Mouse (Mus musculus) neural tube, embryonic 14.5 days (tissue): ENCODE data around the gene Fstl4. TPM values are rescaled to one million over a fixed set of nuclear protein-coding genes. Genes with fewer than 3 reads are reported as not detected.

Experiments used
- ATAC-seq: fragments of 200-750 bp; cut with Nextera tagmentation; 2 replicates; pipeline ENCODE4 v1.8.0; 2017; ENCODE audit warnings: low read depth, mild to moderate bottlenecking, moderate TSS enrichment, moderate library complexity
- H3K27ac ChIP-seq: fragments of 300-500 bp; sonication (generic); 2 replicates; pipeline ENCODE4 v1.5.1; 2014; ENCODE audit warnings: low read depth, mild to moderate bottlenecking, control low read depth, low read length, moderate library complexity, mixed read lengths
- H3K27me3 ChIP-seq: fragments of 300-500 bp; sonication (generic); 2 replicates; pipeline ENCODE4 v1.6.1; 2014; ENCODE audit warnings: low read length; ENCODE audit not compliant: control insufficient read depth, insufficient read depth
- H3K36me3 ChIP-seq: fragments of 300-500 bp; sonication (generic); 2 replicates; pipeline ENCODE4 v1.6.1; 2014; ENCODE audit warnings: low read length, mixed read lengths; ENCODE audit not compliant: control insufficient read depth, insufficient read depth
- H3K4me1 ChIP-seq: fragments of 300-500 bp; sonication (generic); 2 replicates; pipeline ENCODE4 v1.6.1; 2014; ENCODE audit warnings: low read length; ENCODE audit not compliant: control insufficient read depth, insufficient read depth
- H3K4me2 ChIP-seq: fragments of 300-500 bp; sonication (generic); 2 replicates; pipeline ENCODE4 v1.6.1; 2014; ENCODE audit warnings: mild to moderate bottlenecking, low read depth, low read length, control low read depth
- H3K4me3 ChIP-seq: fragments of 300-500 bp; sonication (generic); 2 replicates; pipeline ENCODE4 v1.5.1; 2014; ENCODE audit warnings: low read depth, low read length, control low read depth, mixed read lengths
- H3K9ac ChIP-seq: fragments of 300-500 bp; sonication (generic); replicated peaks from 2 replicates; pipeline ENCODE4 v1.6.1; 2014; ENCODE audit warnings: low read depth, mild to moderate bottlenecking, control low read depth, low read length, mixed read lengths
- H3K9me3 ChIP-seq: fragments of 300-500 bp; sonication (generic); 2 replicates; pipeline ENCODE4 v1.6.1; 2016; ENCODE audit warnings: low read length; ENCODE audit not compliant: control insufficient read depth
- WGBS: fragments of 180-500 bp; shearing (Covaris S2); extraction: QIAGEN DNeasy Blood & Tissue Kit; methylation state at CpG from one replicate; pipeline ENCODE4 v1.1.7; 2014; 5-methylcytosine and 5-hydroxymethylcytosine counted together
- polyA plus RNA-seq: library from polyadenylated mRNA; unstranded; fragments of >200 nt; fragmentation: Nextera tagmentation; extraction: Ambion mirVana; gene quantifications from 2 replicates; pipeline ENCODE4 v1.2.1, GENCODE M21; 2014

The Fstl4 gene
- polyA plus RNA-seq, 1 experiment from 2014 or later = 14.3 TPM

DNA sequence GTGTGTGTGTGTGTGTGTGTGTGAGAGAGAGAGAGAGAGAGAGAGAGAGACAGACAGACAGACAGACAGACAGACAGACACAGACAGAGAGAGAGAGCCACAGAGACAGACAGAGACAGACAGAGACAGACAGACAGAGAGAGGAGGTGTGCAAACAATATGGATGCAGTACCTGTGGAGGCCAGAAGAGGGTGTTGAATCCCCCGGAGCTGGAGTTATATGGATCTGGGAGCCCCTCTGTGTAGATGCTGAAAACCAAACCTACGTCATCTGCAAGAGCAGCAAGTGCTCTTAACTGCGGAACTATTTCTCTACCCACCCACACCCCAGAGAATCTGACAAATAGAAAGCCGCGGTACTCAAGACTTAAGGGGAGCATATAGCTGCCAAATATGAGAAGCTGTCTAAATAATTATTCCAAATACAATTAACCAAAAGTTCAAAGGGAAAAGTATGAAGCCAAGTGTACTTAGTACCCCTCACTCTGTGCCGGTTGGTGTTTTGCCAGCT, 247.6 kb downstream of the Fstl4 start:
- H3K36me3 ChIP-seq = no peaks in the 10 kb centered on the region
- no peak overlapping the region for H3K4me2 ChIP-seq
- no peaks in the 10 kb centered on the region for H3K4me1 ChIP-seq
- H3K27ac ChIP-seq = no peak overlapping the region
- H3K27me3 ChIP-seq = no peaks in the 10 kb centered on the region
- H3K4me3 ChIP-seq = no peak overlapping the region
- H3K9me3 ChIP-seq = no peaks in the 10 kb centered on the region
- no peak overlapping the region for H3K9ac ChIP-seq
- no peak for ATAC-seq
- 79% methylated on average over 6 of the region's 6 CpGs for WGBS

DNA sequence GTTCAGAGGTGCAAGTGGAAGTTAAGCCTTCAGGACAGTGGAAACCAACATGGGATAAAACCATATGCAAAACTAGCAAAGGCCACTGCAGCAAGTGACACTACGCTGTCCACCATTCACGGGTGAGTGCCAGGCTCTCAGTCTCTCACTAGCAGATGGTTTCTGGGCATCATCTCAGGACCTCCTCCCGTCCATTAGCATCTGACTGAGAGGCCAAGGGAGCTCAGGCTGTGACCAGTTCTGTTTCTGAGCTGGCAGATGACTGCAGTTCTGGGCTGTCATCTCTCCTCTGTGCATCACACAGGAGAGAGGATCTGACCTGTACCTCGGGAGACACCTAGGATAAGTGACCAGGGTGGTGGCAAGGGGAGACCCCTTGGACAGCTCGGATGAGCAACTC, 249.5 kb downstream of the Fstl4 start:
- no peaks in the 10 kb centered on the region for H3K9me3 ChIP-seq
- no peak overlapping the region for H3K9ac ChIP-seq
- H3K36me3 ChIP-seq = no peaks in the 10 kb centered on the region
- ATAC-seq = no peak
- H3K4me3 ChIP-seq = no peak overlapping the region
- 79% methylated on average over 5 of the region's 5 CpGs for WGBS
- no peak overlapping the region for H3K27ac ChIP-seq
- H3K27me3 ChIP-seq = no peaks in the 10 kb centered on the region
- H3K4me1 ChIP-seq = no peaks in the 10 kb centered on the region
- H3K4me2 ChIP-seq = no peak overlapping the region

DNA sequence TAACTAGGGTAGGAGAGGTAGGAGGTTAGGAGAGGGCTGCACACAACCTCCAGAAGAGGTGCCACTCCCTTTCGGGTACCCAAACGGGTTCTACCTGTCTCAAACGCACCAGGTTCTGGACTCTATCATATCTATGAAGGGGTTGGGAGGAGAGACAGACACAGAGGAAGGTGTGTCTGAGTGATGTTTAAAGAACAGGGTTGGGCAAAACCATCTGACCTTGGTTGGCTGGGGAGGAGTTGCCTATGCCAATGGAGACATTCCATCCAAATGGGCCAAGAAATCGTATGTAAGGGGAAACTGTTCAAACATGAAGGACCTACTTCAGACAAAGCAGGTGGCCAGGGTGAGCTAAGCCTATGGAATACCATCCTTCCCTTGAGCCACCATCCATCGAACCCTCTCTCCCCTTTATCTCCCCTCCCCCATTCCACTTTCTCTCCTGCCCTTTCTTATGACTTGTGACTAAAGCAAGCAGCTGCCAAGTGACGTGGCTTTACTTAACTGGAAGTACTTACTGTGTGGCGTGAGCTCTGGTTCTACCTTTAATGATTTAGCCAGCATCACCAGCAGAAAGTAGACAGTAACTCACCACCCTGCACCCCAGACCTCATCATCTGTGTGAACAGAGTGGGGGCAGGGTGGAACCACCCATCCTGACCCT, 252.1 kb downstream of the Fstl4 start:
- no peak overlapping the region for H3K4me2 ChIP-seq
- H3K9ac ChIP-seq = no peak overlapping the region
- H3K27me3 ChIP-seq = no peaks in the 10 kb centered on the region
- H3K4me1 ChIP-seq = no peaks in the 10 kb centered on the region
- H3K36me3 ChIP-seq = no peaks in the 10 kb centered on the region
- no peaks in the 10 kb centered on the region for H3K9me3 ChIP-seq
- H3K27ac ChIP-seq = no peak overlapping the region
- no peak overlapping the region for H3K4me3 ChIP-seq
- no peak for ATAC-seq
- 88% methylated on average over 7 of the region's 7 CpGs for WGBS

DNA sequence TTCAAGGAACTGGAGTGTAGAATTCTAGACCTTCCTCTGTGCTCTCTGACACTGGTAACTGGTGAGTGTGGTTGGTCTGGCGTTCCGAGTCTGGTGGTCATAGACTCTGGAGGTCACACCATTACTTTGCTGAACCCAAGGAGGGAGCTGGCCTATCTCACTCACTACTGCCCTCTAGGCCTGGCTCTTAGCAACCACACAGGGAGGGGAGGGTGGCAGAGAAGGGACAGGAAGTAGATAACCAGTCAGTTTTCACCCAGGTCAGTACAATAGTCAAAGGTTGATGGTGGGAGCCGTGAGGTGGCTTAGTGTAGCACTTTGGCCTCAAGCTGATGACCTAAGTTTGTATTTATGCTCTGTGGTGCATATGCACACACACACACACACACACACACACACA, 255.1 kb downstream of the Fstl4 start:
- WGBS = 92% methylated on average over 3 of the region's 3 CpGs
- no peak overlapping the region for H3K4me3 ChIP-seq
- no peaks in the 10 kb centered on the region for H3K4me1 ChIP-seq
- no peak for ATAC-seq
- H3K27me3 ChIP-seq = no peaks in the 10 kb centered on the region
- no peak overlapping the region for H3K9ac ChIP-seq
- no peak overlapping the region for H3K27ac ChIP-seq
- H3K9me3 ChIP-seq = no peaks in the 10 kb centered on the region
- no peak overlapping the region for H3K4me2 ChIP-seq
- H3K36me3 ChIP-seq = no peaks in the 10 kb centered on the region

DNA sequence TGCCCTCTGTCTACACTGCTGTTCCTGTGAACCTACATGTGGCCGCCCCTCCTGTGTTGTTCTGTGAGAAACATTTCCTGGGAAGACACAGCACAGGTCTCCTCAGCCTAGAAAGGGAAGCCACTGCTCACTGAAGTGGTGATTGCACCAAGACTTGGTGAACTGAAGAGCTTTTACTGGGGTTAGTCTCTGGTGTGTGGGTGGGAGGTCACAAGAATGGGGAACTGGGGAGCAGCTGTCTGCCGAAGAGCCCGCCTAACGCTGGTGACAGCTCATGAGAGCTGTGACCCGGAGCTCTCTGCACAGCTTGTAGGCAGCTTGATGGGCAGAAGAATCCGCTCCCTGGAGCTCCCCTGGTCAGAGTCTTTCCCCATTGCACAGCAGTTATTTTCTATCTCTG, 260.0 kb downstream of the Fstl4 start:
- WGBS = 83% methylated on average over 6 of the region's 6 CpGs
- no peak overlapping the region for H3K4me3 ChIP-seq
- H3K27me3 ChIP-seq = no peaks in the 10 kb centered on the region
- no peak overlapping the region for H3K9ac ChIP-seq
- no peak overlapping the region for H3K4me2 ChIP-seq
- no peak overlapping the region for H3K27ac ChIP-seq
- H3K36me3 ChIP-seq = no peaks in the 10 kb centered on the region
- H3K4me1 ChIP-seq = no peaks in the 10 kb centered on the region
- ATAC-seq = no peak
- no peaks in the 10 kb centered on the region for H3K9me3 ChIP-seq

DNA sequence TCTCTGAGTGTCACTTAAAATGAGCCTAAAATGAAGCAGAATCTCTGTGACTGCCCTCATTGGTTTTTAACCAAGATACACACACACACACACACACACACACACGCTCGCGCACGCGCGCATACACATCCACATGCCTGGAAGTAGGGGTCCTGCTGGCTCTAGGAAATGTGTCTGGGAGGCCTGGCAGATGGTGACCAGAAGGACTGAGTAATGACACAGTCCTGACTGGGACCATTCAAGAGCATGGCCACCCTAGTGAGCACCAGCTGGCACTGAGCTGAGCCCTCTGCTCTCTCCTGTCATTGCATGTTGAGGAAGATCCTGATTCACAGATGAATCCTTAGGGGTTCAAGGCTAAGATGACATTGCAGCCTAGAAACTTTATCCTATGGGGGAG, 261.3 kb downstream of the Fstl4 start:
- 98% methylated on average over 6 of the region's 6 CpGs for WGBS
- Histone ChIP-seq H3K27ac (no peak overlapping the region), H3K4me2 (no peak overlapping the region), H3K9ac (no peak overlapping the region), H3K36me3 (no peaks in the 10 kb centered on the region), H3K9me3 (no peaks in the 10 kb centered on the region), H3K4me1 (no peaks in the 10 kb centered on the region), H3K4me3 (no peak overlapping the region), H3K27me3 (no peaks in the 10 kb centered on the region)
- no peak for ATAC-seq

DNA sequence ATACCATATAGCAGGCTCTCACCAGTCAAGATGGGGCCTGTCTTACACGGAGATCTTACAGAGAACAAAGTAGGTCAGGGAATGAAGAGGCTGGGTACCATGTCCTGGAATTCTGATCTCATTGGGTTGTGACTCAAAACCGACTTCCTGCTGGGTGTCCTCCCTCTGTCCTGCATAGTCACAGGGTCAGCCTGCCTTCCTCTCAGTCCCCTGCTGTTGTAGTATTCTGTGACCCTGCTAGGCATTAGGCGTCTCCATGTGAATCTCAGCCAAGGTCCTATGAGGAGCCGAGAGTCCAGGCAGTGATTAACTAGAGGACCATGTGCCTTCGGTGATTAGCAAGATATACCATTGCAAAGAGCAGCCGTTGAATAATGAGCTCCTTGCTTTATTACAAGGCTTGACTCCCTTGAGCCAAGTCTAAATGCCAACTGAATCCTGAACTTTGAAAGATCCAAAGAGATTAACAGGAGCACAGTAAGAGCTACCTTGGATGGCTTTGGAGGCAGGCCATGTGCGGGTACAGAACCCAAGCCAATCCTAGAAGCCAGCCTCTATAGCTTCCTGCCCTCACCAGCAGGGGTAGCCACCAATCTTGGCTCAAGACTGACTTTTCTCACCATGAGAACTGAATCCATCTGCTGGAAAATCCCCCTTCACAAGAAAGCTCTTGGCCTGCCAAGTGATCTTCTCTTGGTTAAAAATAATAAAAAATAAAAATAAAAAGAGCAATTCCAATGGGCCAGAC, 264.2 kb downstream of the Fstl4 start:
- Histone ChIP-seq H3K9ac (no peak overlapping the region), H3K4me1 (no peaks in the 10 kb centered on the region), H3K4me2 (no peak overlapping the region), H3K36me3 (no peaks in the 10 kb centered on the region), H3K27me3 (no peaks in the 10 kb centered on the region), H3K4me3 (no peak overlapping the region), H3K9me3 (no peaks in the 10 kb centered on the region), H3K27ac (no peak overlapping the region)
- no peak for ATAC-seq
- WGBS = 85% methylated on average over 7 of the region's 7 CpGs

DNA sequence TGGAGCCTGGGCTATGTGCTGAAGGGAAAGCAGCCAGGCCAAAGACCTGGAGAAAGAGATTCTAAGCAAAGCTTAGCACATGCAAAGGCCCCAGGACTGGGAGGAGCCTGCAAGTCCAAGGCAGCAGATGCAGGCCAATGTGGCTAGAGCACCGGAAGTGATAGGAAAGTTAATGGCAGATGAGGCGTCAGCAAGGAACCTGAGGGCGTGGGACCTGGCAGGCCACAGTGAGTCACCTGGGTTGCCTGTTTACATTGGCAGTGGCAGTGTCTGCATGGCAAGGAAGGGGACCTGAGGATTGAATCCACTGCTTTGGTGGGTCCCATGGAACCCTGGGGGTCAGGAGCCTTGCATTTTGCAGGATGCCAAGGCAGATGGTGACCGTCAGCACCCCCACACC, 267.3 kb downstream of the Fstl4 start:
- no peak for ATAC-seq
- Histone ChIP-seq H3K27ac (no peak overlapping the region), H3K4me2 (no peak overlapping the region), H3K9me3 (no peaks in the 10 kb centered on the region), H3K27me3 (no peaks in the 10 kb centered on the region), H3K9ac (no peak overlapping the region), H3K4me3 (no peak overlapping the region), H3K36me3 (no peaks in the 10 kb centered on the region), H3K4me1 (no peaks in the 10 kb centered on the region)
- WGBS = 95% methylated on average over 4 of the region's 4 CpGs

DNA sequence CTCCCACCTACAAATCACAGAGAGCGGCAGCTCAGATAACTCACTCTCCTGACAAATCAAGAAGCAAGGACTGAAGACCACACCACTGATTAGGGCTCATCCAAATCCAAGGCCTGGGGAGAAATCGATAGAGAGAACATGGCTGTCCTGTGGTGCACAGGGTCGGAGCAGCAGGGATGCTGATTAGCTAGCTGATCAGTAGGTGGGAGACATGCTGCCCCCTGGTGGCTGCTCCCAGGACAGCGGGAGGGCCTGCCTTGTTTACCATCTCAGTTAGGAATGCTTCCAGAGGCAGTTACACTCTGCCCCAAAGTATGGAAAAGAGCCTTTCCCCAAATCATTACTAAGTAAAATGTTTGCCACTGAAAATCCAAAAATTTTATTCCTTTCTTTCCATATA, 267.9 kb downstream of the Fstl4 start:
- no peak for ATAC-seq
- no peaks in the 10 kb centered on the region for H3K27me3 ChIP-seq
- no peak overlapping the region for H3K27ac ChIP-seq
- no peaks in the 10 kb centered on the region for H3K4me1 ChIP-seq
- no peaks in the 10 kb centered on the region for H3K9me3 ChIP-seq
- no peaks in the 10 kb centered on the region for H3K36me3 ChIP-seq
- H3K4me3 ChIP-seq = no peak overlapping the region
- 26% methylated on average over 4 of the region's 4 CpGs for WGBS
- no peak overlapping the region for H3K4me2 ChIP-seq
- H3K9ac ChIP-seq = no peak overlapping the region
